Mouse (Mus musculus) G1E-ER4 (cell line): ENCODE data around the gene Drap1. TPM values are rescaled to one million over a fixed set of nuclear protein-coding genes. Genes with fewer than 3 reads are reported as not detected.

Experiments
- GATA1 ChIP-seq: IDR thresholded peaks from one replicate; pipeline ENCODE4 v1.8.0; 2012; ENCODE audit warnings: low read length, inconsistent platforms
- polyA plus RNA-seq: library from polyadenylated mRNA; stranded (reverse); fragments of >175 nt; gene quantifications from 2 replicates; pipeline ENCODE4 v1.2.3, GENCODE M21; 2012

Drap1 gene
- polyA plus RNA-seq, 1 experiment, result 390 TPM

- TF ChIP-seq GATA1, result no peak
These were observed 50.0 kb downstream of the Drap1 start for GRCm38 (mm10) chr19:5374748-5375147.

GRCm38 (mm10) chr19:5374177-5374576 lies 50.6 kb downstream of the Drap1 start:
- TF ChIP-seq GATA1, result no peak

Other genes starting within 250 kb of the Drap1 start
- 47.4 and 54.1 TPM in 2 replicates for gene Pacs1, start 151.9 kb downstream of the Drap1 start, polyA plus RNA-seq
- 445 and 471 TPM in 2 replicates for gene Sf3b2, start 129.5 kb downstream of the Drap1 start, polyA plus RNA-seq
- gene Gal3st3, start 126.6 kb downstream of the Drap1 start, polyA plus RNA-seq, result not detected in 2 replicates
- not detected in 2 replicates for gene Catsper1, start 89.2 kb downstream of the Drap1 start, polyA plus RNA-seq
- gene Cst6, start 75.4 kb downstream of the Drap1 start, polyA plus RNA-seq, result 0.05 and 0.23 TPM in 2 replicates
- gene Eif1ad, start 58.2 kb downstream of the Drap1 start, polyA plus RNA-seq, result 90.9 and 126 TPM in 2 replicates
- gene Banf1, start 57.8 kb downstream of the Drap1 start, polyA plus RNA-seq, result 212 and 288 TPM in 2 replicates
- 198 and 219 TPM in 2 replicates for gene Sart1, start 36.3 kb downstream of the Drap1 start, polyA plus RNA-seq
- gene Tsga10ip, start 22.5 kb downstream of the Drap1 start, polyA plus RNA-seq, result 0.21 TPM in 1 of 2 replicates, not detected in the other
- gene AI837181, start 165 bp upstream of the Drap1 start, polyA plus RNA-seq, result 71.2 and 101 TPM in 2 replicates
- gene Fosl1, start 22.6 kb upstream of the Drap1 start, polyA plus RNA-seq, result 7.4 and 10.2 TPM in 2 replicates
- gene Ccdc85b, start 32.9 kb upstream of the Drap1 start, polyA plus RNA-seq, result 13.0 and 16.9 TPM in 2 replicates
- gene Fibp, start 35.6 kb upstream of the Drap1 start, polyA plus RNA-seq, result 12.1 and 152 TPM in 2 replicates
- not detected in 2 replicates for gene Ctsw, start 43.5 kb upstream of the Drap1 start, polyA plus RNA-seq
- 2.6 and 3.6 TPM in 2 replicates for gene Efemp2, start 49.0 kb upstream of the Drap1 start, polyA plus RNA-seq
- 34.6 and 51.3 TPM in 2 replicates for gene Mus81, start 63.4 kb upstream of the Drap1 start, polyA plus RNA-seq
- 1,095 and 1,191 TPM in 2 replicates for gene Cfl1, start 65.5 kb upstream of the Drap1 start, polyA plus RNA-seq
- gene 1700020D05Rik, start 78.8 kb upstream of the Drap1 start, polyA plus RNA-seq, result 0.10 and 0.17 TPM in 2 replicates
- 1.4 and 1.7 TPM in 2 replicates for gene Snx32, start 85.6 kb upstream of the Drap1 start, polyA plus RNA-seq
- gene Ovol1, start 135.7 kb upstream of the Drap1 start, polyA plus RNA-seq, result not detected in 2 replicates
- gene Ap5b1, start 143.0 kb upstream of the Drap1 start, polyA plus RNA-seq, result 18.6 and 18.8 TPM in 2 replicates
- 350 and 521 TPM in 2 replicates for gene Rnaseh2c, start 176.9 kb upstream of the Drap1 start, polyA plus RNA-seq
- gene Kat5, start 185.3 kb upstream of the Drap1 start, polyA plus RNA-seq, result 122 and 156 TPM in 2 replicates
- gene Rela, start 212.5 kb upstream of the Drap1 start, polyA plus RNA-seq, result 79.0 and 109 TPM in 2 replicates
- gene Sipa1, start 238.7 kb upstream of the Drap1 start, polyA plus RNA-seq, result 89.3 and 105 TPM in 2 replicates